Mouse (Mus musculus): ENCODE results near the gene Ctnna2. TPM values are rescaled to one million over a fixed set of nuclear protein-coding genes. Genes with fewer than 3 reads are reported as not detected.

Gene Ctnna2
- polyA plus RNA-seq, 1 experiment from 2014 or later, result not detected

DNA sequence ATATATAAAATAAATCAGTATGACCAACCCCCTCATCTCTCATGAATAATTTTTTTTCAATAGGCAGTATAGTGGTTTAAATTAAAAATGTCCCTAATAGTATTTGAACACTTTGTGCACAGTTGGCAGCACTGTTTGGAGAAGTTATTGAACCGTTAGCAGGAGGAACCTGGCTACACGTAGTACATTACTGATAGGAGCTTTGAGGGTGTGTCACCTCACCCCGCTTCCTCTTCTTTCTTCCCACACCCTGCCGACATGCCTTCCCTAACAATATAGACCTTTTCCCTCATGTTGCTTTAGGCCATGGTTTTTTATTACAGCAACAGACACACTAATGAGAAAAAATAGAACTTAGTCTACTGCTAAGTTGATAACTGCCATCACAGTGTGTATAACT, 1071.4 kb downstream of the Ctnna2 start:
- ATAC-seq (no peak), DNase-seq (no peak)
- Histone ChIP-seq H3K4me3 (ENCODE audit: low read depth, low read length) (no peak overlapping the region), H3K36me3 (replicated peaks; ENCODE audit: insufficient read depth, low read length) (no peaks in the 10 kb centered on the region), H3K4me2 (ENCODE audit: low read depth, low read length) (no peak overlapping the region), H3K27me3 (ENCODE audit: insufficient read depth, low read length) (no peaks in the 10 kb centered on the region), H3K9ac (replicated peaks) (no peak overlapping the region), H3K9me3 (ENCODE audit: low read length) (no peaks in the 10 kb centered on the region), H3K4me1 (ENCODE audit: insufficient read depth) (no peaks in the 10 kb centered on the region), H3K27ac (ENCODE audit: low read depth) (no peak overlapping the region)
- 46% methylated on average over 4 of the region's 4 CpGs for WGBS (ENCODE audit: insufficient replicate concordance)
- TF ChIP-seq EP300 (IDR thresholded peaks at IDR 0.05; ENCODE audit: low read depth) (no peak), CTCF (IDR thresholded peaks at IDR 0.05; ENCODE audit: low read depth) (no peak)

- no peak overlapping the region for H3K27ac ChIP-seq (ENCODE audit: low read depth)
- H3K9me3 ChIP-seq (ENCODE audit: low read length), result no peaks in the 10 kb centered on the region
- no peak overlapping the region for H3K4me2 ChIP-seq (ENCODE audit: low read depth, low read length)
- H3K36me3 ChIP-seq (replicated peaks; ENCODE audit: insufficient read depth, low read length), result no peaks in the 10 kb centered on the region
- H3K9ac ChIP-seq (replicated peaks), result no peak overlapping the region
- no peaks in the 10 kb centered on the region for H3K4me1 ChIP-seq (ENCODE audit: insufficient read depth)
- H3K4me3 ChIP-seq (ENCODE audit: low read depth, low read length), result no peak overlapping the region
- 63% methylated on average over 1 of the region's 1 CpGs for WGBS (ENCODE audit: insufficient replicate concordance)
- H3K27me3 ChIP-seq (ENCODE audit: insufficient read depth, low read length), result no peaks in the 10 kb centered on the region
- TF ChIP-seq CTCF (IDR thresholded peaks at IDR 0.05; ENCODE audit: low read depth), result no peak
- TF ChIP-seq EP300 (IDR thresholded peaks at IDR 0.05; ENCODE audit: low read depth), result no peak
- no peak for DNase-seq
- ATAC-seq, result no peak
Observed at GRCm38 (mm10) chr6:76897156-76897555, 1082.3 kb downstream of the Ctnna2 start.

Measured in liver, postnatal 0 days (tissue).